Mouse (Mus musculus): ENCODE measurements around the gene 4930550C14Rik. TPM values are rescaled to one million over a fixed set of nuclear protein-coding genes. Genes with fewer than 3 reads are reported as not detected.

4930550C14Rik gene
- total RNA-seq (2021) = under 1 TPM; 0.33 to 0.44 TPM
- long read RNA-seq, experiment 1 = 0 reads
- long read RNA-seq, experiment 2 = 0 reads

DNA sequence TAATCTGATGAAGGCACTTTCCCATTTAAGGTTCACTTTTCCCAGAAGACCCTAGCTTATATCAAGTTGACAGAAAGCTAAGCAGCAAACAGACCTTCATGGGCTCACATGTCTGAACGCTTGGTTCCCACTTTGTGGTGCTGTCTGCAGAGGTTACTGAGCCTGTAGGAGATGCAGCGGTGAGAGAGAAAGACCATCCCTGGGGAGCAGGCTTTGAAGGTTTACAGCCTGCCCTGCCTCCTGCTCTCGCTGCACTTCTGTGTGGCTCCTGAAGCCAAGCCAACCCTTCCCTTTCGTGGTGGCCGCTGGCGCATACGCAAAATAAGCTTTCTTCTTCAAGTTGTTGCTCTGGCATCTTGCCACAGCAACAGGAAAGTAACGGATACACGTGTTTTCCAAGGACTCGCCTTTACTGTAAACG is at the start of gene 4930550C14Rik:
Gene 4930550C14Rik (plus strand): TSS at position 35 of the 421 bp plus-strand sequence.
- DNase-seq (ENCODE audit: low spot score in 2 of 2) = peak in 1 of 2 experiments; percentile 39
- intact Hi-C loops (cut with DNase I) = no loop called here

DNA sequence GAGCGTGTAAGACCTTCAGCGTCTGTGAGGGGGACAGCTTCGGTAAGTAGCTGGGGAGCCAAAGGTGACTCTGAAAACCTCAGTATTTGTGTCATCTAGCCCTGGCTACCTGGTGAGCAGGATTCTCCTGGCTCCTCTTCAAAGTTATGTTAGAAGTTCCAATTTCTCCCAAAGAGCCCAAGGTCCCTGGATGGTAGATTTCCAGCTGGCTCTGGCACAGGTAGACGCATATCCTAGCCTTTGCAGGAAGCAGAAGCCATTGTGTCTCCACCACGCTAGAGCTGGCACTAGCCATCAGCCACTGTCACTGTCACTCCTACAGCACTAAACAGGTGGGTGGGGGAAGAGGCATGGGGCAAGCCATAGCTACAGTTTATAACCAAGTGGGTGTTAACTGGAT is 49.0 kb upstream of the 4930550C14Rik start:
- no peak for DNase-seq (ENCODE audit: low spot score in 2 of 2)
- intact Hi-C loops (cut with DNase I) = no loop called here

DNA sequence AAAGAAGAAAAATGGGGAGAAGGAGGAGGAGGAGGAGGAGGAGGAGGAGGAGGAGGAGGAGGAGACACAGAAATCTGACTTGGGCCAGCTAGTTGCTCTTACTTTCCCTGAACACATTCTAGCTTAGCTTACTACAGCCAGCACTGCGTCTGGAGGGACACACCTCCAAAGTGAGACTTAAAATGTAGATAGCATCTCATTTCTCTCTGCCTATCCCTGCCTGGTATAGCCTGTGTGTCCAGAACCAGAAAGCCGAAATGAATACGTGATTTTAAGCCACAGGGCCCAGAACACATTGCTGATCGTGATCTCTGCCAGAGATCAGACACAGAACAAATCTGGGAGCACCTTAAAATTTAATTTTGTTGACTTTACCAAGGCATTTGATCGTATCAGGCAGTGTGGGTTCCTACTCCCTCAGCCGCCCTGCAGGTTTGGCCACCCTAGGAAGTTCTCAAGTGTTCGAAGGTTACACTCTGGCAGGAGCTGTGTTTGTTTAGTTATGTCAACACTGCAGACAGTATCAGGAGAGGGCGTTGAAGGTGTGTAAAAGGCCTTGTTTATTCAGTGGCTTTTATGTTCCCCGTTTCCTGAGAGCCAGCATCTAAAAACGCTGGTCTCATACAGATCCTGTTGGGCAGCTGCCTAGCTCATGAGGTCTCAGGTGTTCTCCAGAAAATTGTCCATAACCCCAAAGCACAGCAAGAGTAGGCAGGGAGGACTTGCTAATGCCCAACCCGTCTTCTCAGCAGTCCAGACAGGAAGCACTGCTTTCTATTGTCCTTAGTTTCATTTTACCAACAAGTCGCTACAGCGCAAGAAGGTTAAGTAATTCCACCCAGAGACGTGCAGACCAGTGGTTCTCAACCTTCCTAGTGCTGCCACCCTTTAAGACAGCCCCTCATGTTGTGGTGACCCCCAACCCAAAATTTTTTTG is 45.6 kb upstream of the 4930550C14Rik start:
- no peak for DNase-seq (ENCODE audit: low spot score in 2 of 2)
- intact Hi-C loops (cut with DNase I) = no loop called here

DNA sequence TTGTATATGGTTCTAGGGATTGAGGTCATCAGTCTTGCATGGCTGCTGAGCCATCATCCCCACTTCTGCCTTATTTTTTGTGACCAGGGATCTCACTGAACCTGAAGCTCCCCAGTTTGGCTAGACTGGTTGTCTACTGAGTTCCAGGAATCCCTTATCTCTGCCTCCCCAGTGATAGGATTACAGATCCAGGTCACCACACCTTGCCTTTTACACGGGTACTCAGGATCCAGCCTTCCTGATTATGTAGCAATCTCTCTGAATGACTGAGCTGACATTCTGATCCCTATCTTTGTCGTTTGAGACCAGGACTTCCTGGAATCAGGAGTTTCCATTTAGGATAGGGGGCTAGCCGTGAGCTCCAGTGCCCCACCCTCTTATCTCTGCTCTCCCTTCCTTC is 30.8 kb upstream of the 4930550C14Rik start:
- DNase-seq (ENCODE audit: low spot score in 2 of 2) = no peak
- intact Hi-C loops (cut with DNase I) = no loop called here

DNA sequence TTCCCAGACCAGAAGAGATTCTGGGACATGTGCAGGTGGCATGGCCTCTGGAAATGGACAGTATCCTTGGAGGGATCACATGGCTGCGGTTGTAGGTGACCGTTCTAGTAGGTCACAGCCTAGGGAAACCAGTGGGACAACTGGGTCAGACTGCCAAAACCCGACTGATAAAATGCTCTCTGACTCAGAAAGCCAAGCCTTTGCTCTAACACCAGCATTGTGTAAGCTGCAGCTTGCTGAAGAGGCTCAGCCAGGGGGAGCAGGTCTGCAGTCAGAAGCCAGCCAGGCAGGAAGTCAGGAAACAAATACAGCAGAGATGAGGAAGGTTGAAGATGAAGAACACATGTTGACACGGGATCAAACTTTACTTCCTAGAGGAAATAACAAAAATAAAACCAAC is 26.2 kb upstream of the 4930550C14Rik start:
- DNase-seq (ENCODE audit: low spot score in 2 of 2) = no peak
- intact Hi-C loops (cut with DNase I) = no loop called here

DNA sequence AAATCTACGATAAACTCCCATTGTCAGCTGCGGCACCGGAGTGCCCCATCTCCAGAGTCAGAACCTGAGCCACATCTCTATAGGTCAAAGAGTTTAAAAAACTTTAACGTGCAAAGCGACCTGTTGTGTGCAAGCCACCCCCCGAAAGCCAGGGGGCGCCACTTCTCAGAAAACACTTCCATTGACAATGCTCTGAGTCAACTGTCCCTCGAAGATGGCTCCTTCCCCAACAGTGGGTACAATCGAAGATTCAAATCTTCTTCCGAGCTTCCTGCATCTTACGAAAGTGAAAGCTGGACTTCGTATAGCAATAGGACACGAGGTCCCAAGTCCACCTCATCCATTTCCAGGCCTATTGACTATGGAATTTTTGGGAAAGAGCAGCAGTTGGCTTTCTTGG is 25.3 kb upstream of the 4930550C14Rik start:
- no peak for DNase-seq (ENCODE audit: low spot score in 2 of 2)
- intact Hi-C loops (cut with DNase I) = no loop called here

DNA sequence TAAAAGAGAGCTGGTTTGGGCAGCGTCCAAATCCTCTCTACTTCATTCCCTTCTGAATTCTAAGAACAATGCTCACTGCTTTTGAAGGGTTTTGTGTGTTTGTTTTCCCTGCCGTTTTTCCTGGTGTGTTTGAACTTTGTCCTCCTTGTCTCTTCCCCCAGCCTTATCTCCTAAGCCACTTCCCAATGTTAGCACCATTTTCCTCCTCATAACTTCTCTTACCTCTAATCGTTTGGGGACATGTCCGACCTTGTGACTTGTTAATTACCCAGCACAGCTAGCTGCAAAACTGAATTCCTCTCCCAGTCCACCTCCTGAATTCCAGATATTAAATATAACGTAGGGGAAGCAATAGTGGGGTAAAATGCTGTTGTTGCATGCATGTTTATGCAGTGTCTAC is 24.5 kb upstream of the 4930550C14Rik start:
- no peak for DNase-seq (ENCODE audit: low spot score in 2 of 2)
- intact Hi-C loops (cut with DNase I) = no loop called here

DNA sequence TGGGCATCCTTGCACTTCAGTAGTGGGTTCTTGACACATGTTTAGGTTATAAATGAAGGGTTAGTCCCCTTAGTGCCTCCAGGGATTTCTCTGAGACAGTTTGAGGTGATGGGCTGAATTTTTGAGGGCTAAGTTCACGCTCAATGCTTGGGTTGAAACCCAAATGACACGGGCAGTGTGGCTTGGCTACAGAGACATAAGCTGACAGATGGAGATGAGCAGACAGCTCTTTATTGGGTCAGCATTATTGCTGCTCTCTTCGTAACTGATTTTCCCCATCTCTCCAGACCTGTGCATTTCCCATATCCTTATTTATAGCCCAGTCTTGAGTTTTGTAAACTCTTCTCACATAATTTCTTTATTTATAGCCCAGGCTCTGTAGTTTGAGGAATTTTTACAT is 24.0 kb upstream of the 4930550C14Rik start:
- DNase-seq (ENCODE audit: low spot score in 2 of 2) = no peak
- intact Hi-C loops (cut with DNase I) = no loop called here

DNA sequence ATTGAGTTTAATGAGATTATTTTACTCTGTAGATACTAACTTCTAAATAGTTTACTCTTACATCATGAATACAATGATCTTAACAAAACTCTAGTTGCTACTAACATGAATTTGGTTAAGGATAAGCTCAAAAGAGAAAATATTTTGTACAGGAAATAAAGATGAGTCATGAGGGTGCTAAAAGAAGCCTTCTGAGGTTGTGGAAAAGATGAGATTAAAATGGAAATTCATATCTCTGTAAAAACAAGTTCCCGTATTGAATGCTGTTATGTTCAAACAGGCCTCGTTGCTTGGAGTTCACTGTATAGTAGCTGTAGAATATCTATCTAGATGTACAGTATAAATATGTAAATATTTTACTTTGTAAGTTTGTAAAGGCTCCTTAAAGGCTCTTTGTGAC is 21.5 kb upstream of the 4930550C14Rik start:
- DNase-seq (ENCODE audit: low spot score in 2 of 2) = no peak
- intact Hi-C loops (cut with DNase I) = no loop called here

DNA sequence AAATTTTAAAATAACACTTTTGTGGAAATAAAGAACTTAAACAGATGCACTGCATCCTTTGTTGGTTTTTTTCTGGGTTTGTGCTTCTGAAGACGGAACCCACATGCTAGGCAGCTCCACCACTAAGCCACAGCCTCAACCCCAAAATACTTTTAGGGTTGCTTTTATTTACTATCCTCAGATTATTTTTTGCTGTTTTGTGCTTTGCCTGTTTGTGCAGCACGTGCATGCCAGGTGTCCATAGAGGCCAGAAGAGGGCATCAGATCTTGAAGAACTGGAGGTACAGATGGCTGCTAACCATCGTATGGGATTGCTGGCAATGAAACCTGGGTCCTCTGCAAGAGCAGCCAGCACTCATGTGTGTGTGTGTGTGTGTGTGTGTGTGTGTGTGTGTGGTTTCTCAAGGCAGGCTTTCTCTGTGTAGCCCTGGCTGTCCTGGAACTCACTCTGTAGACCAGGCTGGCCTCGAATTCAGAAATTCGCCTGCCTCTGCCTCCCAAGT is 21.0 kb upstream of the 4930550C14Rik start:
- intact Hi-C loops (cut with DNase I) = no loop called here
- DNase-seq (ENCODE audit: low spot score in 2 of 2) = no peak

DNA sequence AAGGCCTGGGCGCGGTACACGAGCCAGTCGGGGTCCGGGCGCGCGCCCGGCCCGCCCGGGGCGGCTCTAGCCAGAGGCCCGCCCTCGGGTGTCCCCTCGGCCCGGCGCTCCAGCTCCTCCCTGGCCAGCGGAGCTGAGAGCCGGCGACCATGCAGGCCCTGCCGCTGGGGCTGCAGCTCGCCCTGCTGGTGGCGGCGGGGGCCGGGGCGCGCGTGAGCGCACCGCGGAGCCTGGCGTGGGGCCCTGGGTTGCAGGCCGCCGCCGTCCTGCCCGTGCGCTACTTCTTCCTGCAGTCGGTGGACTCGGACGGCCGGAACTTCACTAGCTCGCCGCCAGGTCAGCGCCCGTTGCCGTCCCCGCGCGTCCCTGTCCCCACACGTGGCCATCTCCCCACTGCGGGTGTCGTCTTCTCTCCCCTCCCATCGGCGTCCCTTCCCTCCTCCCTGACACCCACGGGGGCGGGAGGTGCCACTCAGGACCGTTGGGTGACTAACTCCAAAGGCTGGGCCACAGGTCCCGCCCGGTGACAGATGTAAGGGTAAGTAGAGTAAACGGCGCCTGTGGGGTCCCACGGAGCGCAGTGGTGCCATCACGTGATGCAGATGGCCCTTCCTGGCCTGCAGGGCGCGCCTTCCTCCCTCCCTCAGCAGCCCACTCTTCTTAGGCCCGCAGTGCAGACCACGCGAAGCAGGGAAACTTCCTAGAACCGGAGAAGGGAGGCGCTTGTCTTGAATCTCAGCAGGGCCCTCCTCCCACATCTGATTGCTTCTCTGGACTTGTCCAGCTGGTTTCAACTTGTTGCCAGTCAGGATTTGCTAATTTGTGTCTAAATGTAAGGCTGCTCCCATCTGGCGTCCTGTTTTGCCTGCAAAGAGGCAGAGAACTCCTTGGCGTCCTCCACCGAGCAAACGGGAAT is 17.9 kb upstream of the 4930550C14Rik start, which contains the start of gene Kdelc2:
Gene Kdelc2 (plus strand): TSS at position 75 of the 916 bp plus-strand sequence.
- peak; percentile 77 to 93 for DNase-seq (ENCODE audit: low spot score in 2 of 2)
- intact Hi-C loops (cut with DNase I) = no loop called here

DNA sequence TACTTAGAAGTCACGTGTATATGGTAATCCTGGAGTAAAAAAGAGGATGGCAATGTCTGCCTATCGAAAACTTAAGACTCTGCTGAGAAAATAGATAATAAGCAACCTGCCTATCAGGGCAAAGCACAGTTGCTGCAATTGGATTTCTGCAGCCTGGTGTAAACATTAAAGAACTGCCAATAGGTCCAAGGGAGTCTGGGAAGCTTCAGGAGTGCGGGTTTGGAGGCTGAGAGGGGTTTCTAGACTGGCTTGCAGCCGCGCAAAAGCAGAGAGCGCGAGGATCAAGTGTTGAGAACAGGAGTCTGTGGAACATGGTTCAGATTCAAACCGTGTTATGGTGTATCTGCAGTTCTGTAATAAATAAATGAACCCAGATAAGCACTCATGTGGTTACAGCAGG is 17.3 kb upstream of the 4930550C14Rik start:
- DNase-seq (ENCODE audit: low spot score in 2 of 2) = peak in 1 of 2 experiments; percentile 27
- intact Hi-C loops (cut with DNase I) = no loop called here

DNA sequence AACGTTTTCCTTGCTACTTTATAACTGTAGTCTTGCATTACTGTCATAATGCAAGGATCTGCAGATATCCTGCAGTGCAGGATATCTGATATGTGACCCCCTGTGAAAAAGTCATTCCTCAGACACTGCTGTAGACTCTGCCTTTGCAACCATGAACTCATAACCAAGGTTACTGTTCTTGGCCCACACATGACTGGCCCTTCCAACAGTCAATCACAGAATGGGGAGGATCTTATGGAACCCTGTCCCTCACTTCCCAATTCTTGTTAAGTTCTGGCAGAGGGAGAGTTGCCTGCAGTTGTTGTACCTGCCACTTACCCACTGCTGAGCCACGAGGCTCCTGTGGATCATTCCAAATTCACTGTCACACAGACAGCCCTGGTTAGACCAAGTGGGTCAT is 14.7 kb upstream of the 4930550C14Rik start:
- intact Hi-C loops (cut with DNase I) = no loop called here
- DNase-seq (ENCODE audit: low spot score in 2 of 2) = no peak

DNA sequence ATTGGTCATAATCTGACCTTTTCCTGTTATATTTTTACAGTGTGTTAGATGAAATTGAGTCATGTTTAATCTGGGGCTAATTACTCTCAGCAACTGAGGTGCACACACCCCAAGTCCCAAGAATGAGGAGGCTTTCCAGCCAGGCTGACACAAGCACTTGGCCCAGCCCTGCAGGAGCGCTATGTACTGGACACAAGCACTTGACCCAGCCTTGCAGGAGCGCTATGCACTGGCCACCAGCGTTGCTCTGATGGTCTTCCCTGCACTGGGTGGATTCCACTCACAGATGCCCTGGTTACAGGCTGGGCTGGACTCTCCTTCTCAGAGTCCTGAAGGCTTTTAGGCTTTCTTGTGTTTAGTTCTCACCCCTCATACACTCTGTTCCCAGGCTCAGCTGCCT is 13.0 kb upstream of the 4930550C14Rik start:
- intact Hi-C loops (cut with DNase I) = no loop called here
- DNase-seq (ENCODE audit: low spot score in 2 of 2) = no peak

DNA sequence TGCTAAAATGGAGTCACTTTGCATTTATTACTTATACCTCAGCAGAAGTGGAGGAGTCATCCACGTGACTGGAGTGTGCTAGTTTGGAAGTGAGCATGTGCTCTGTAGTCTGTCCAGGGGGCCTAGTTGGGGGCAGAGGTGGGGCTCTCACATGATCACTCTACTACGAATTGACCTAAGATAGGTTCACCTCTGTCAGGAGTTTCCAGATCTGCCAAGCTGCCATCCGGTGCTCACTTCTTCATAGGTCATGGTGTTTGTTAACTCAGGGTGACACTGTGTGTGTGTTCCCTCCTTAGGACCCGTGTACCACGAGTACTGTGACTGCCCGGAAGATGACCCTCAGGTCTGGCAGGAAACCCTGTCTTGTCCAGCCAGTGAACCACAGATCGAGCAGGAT is 12.0 kb upstream of the 4930550C14Rik start:
- DNase-seq (ENCODE audit: low spot score in 2 of 2) = no peak
- intact Hi-C loops (cut with DNase I) = no loop called here

DNA sequence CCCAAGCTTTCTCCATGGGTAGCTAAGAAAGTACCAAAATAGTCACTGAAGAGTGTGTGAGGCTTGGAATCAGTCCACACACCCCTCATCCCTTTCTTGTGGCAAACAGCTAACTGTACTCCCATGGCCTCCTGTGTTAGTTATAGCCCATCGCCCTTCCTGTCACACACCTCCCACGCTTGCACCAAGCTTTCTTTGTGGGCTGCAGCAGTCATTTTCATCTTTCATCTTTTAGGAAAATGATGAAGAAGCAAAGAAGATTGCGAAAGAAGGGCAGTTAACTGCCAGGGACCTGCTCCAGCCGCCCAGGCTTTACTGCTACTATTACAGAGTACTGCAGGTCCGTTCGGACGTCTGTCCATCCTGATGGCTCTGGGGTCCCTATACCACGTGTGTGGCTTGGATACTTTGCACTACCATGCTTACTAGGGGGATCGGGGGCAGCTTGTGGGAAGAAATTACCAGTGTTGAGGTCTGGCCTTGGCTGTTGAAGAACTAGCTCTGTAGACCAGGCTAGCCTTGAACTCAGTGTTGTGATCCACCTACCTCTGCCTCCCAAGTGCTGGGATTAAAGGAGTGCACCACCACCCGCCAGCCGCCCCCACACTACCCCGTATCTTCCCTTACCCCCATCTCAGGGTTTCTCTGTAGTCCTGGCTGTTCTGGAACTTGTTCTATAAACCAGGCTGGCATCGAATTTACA is 4.3 kb upstream of the 4930550C14Rik start:
- no peak for DNase-seq (ENCODE audit: low spot score in 2 of 2)
- intact Hi-C loops (cut with DNase I) = loop anchor here (1.0 kb wide), 1 partner anchor 144 kb away; no protein-coding TSS in a partner anchor

DNA sequence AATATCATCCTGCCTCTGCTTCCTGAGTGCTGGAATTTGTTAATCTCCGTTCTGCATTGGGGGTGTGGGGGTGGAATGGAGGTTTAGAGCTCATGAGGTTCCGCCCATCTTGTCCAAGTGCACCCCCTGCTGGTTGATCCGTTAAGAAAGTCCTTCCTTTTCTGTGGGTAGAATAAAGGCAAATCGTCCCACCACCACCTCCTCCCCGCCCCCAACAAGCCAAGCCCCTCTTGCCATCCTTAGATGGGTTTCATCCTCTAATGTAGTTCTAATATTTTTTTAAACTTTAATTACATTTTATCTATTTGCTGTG is 3.8 kb upstream of the 4930550C14Rik start:
- DNase-seq (ENCODE audit: low spot score in 2 of 2) = peak in 1 of 2 experiments; percentile 59
- intact Hi-C loops (cut with DNase I) = loop anchor here (1.0 kb wide), 1 partner anchor 144 kb away; no protein-coding TSS in a partner anchor

DNA sequence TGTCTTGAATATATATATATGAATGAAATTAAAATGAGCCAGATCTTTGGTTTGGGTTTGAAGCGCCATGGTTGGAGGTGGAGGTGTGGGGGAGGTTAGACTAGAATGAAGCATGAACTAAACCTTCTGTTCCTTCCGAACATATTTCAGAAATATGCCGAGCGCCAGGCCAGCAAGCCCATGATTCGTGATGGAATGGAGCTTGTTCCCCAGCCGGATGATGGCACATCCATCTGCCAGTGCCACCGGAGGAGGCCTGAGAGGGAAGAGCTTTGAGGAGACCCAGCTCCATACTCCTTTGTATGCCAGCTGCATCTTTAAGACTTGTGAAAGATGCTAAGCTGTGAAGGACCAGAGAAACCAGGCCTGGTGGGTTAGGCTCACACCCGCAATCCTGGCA is 2.6 kb upstream of the 4930550C14Rik start:
- intact Hi-C loops (cut with DNase I) = no loop called here
- no peak for DNase-seq (ENCODE audit: low spot score in 2 of 2)

DNA sequence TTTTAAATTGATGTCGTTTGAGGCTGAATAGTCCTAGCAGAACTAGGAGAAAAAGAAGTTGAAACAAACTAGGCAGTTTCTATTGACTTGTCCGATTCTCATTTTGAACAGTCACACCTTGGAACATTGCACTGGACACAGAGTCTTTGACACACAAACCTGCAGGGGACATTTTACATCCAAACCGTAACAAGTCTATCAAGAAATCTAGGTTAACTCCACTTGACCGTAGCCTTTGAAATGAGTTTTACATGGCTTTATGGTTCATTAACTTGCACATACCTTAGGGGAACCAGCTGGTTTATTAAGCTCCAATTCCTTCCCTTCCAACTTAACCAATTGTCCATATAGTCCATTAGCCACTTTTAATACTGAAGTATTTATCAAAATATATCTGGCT is 1.4 kb upstream of the 4930550C14Rik start:
- DNase-seq (ENCODE audit: low spot score in 2 of 2) = no peak
- intact Hi-C loops (cut with DNase I) = no loop called here

Data from left cerebral cortex, postnatal 14 days (tissue).